Mouse (Mus musculus) thymus, adult 2 months (tissue): ENCODE results near the gene Creb3.

Experiments
- CTCF ChIP-seq: fragments of 200-500 bp; IDR thresholded peaks from 2 replicates; pipeline ENCODE4 v1.5.1; 2012; ENCODE audit warnings: mild to moderate bottlenecking, control low read depth, low read length, moderate library complexity, borderline replicate concordance; ENCODE audit not compliant: control insufficient read depth, poor library complexity, insufficient read depth; ENCODE audit errors: extremely low read depth
- POLR2A ChIP-seq: fragments of 200-500 bp; IDR thresholded peaks from 2 replicates; pipeline ENCODE4 v1.6.1; 2012; ENCODE audit warnings: mild to moderate bottlenecking, low read length, control low read depth, moderate library complexity; ENCODE audit not compliant: control insufficient read depth, poor library complexity, insufficient read depth; ENCODE audit errors: extremely low read depth

GRCm38 (mm10) chr4:43584444-43585416 is 22.6 kb downstream of the Creb3 start, which contains the start of gene Msmp:
- TF ChIP-seq CTCF (no peak), POLR2A (no peak)
